Mouse (Mus musculus): Measurements from ENCODE around the gene Gm17581.
A peak's percentile ranks its signal among the peaks of the same experiment; 100 is the strongest.
"Not testable (repeated sequence)": the region's sequence is repeated elsewhere in the genome, so short reads cannot be mapped to it uniquely, and the experiment has no call there.

Gm17581 gene

GRCm38 (mm10) chr2:155737803-155738202 lies 2.1 kb upstream of the Gm17581 start:
- no peak for DNase-seq

DNA sequence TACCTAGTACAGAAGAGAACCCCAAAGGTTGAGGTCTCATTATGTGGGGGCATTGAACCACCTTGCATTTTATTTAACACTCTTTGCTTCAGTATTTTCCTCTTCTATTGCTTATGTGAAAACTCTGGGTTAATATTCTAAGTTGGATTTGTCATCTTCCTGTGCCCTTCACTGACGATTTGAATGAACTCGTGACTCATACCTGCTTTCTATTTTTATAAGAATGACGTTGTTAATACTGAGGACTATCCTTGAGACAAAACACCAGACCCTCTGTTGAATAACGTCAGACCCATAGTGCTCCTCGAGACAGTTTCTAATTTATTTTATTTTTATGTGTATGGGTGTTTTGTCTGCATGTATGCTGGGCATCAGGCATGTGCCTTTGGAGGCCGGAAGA lies 1.3 kb upstream of the Gm17581 start:
- no peak for DNase-seq

- DNase-seq, result no peak
Observed at GRCm38 (mm10) chr2:155735080-155735479, 586 bp downstream of the Gm17581 start.

DNA sequence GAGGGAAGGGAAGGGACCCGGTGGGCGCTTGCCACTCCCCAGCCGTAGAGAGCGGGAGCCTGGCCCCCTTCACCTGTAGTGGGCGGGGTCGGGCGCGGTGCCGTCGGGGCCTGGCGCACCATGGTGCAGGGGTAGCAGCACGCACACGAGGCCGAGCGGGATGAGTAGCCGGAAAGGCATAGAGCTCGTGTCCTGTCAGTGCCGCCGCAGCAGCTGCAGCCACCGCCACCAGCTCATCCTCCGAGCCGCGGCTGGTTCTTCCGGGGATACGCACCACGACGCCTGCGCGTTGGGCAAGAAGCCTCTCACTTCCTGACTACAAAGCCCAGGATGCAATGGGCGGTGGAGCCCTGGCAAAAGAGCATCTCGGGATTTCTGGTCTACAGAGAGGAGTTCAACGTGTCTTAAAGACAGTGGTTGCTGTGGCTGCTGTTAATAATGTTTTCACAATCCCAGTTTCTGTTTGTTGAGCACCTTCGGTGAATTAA lies 6.5 kb downstream of the Gm17581 start, which contains the start of gene Edem2:
Gene Edem2 (minus strand): TSS at position 318 of the 488 bp plus-strand sequence.
- DNase-seq, result peak; percentile 92 to 95

GRCm38 (mm10) chr2:155728742-155729141 lies 6.9 kb downstream of the Gm17581 start:
- DNase-seq, result peak in 1 of 2 experiments; percentile 18

GRCm38 (mm10) chr2:155727764-155728395 lies 7.8 kb downstream of the Gm17581 start:
- no peak for DNase-seq

DNA sequence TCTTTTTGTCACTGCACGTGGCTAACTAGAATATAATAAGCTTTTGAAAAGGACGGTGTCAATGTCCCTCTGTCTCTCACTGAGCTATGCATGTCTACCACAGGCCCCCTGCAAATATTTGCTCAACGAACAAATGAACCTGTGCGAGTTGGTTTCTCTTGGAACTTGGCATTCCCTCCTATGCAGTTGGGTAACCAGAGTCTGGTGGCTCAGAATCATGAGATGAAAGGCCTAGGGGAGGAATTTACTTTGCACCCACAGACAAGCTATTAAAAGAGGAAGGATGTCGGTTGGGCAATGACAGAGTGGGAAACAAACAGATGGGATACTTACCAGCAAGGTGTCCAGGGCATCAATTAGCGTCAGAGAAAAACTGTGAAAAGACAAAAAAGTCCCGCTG lies 9.4 kb downstream of the Gm17581 start:
- no peak for DNase-seq

DNA sequence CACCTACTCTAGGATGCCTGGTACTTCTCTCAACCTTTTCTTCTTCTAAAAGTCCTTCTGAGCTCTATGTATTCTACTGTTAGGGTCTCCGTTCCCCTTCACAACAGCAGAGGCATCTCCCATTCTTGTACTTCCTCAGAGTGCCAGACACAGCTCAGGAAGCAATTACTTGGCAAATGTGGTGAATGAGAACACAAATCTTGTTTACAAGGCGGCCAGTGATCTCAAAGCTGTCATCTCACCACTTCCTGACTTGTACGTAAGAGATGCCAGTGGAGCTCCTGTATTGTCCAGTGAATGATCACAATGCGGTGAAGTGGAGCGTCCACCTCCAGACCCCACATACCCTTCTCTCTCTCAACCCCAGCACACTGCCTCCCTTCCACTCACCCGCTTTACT lies 11.1 kb downstream of the Gm17581 start:
- no peak for DNase-seq

- DNase-seq, result no peak
Observed at GRCm38 (mm10) chr2:155724036-155724435, 11.6 kb downstream of the Gm17581 start.

DNA sequence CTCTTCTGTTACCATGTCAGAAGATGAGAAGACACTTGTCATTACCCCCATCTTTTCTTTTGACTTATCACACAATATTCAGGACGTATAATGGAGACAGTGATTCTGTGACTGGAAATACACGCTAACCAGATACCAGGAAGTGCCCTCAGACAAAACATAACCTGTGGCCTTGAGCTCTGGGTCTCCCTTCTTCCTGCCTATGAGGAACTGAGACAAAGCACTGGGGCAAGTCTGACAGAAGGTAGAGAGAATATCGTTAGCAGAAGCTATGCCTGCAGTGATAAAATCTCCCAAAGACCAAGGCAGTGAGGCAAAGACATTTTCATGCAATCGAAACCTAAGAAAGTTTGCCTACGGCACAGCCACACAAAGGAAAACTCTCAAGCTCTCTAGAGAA lies 15.1 kb downstream of the Gm17581 start:
- DNase-seq, result no peak

- no peak for DNase-seq
Observed at GRCm38 (mm10) chr2:155717082-155717990, 18.3 kb downstream of the Gm17581 start.

GRCm38 (mm10) chr2:155710557-155710956 lies 25.1 kb downstream of the Gm17581 start:
- no peak for DNase-seq

- DNase-seq, result peak; percentile 44 to 59
Observed at GRCm38 (mm10) chr2:155707251-155707650, 28.4 kb downstream of the Gm17581 start.

DNA sequence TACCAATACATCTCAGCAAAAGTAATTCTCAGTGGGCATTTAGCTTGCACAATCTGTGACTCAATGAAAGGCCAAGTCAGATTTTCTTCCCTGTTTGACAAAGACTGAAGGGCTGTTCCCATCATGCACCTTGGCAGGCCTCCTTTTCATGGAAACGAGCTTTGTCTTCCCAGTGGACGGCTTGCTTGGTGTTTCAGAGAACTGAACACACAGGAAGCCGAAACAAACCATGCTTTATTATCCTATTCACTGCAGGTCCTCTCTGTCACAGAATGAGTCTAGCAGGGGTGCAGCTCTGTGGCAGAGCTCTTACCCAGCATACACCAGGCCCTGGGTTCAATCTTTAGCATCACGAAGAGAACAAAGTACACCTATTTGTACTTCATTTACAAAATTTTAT lies 32.0 kb downstream of the Gm17581 start:
- no peak for DNase-seq

DNA sequence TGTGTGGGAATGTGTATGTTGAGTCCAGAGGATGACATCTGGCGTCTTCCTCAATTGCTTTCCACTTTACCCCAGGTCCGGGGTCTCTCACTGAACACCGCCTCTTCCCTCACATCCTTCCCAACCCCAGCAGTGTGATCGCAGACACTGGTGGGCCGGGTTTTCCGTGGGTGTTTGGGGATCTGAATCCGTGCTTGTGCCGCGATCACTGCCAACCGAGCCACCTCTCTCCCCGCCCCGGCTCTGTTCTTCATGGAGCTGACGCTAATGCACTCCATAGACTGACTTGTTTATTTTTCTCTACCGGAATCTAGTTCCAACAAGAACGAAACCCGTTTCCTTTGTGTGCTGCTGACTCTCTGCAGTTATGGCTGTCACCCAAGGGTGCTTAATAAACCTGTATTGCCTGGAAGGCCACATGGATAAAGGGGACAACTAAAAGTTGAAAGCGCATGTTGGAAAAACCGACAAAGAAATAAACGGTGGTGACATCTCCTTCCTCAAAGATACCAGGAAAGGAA lies 34.2 kb downstream of the Gm17581 start:
- DNase-seq, result no peak

GRCm38 (mm10) chr2:155698443-155698842 lies 37.2 kb downstream of the Gm17581 start:
- not testable (repeated sequence) for DNase-seq

GRCm38 (mm10) chr2:155696851-155697250 lies 38.8 kb downstream of the Gm17581 start:
- no peak for DNase-seq

DNA sequence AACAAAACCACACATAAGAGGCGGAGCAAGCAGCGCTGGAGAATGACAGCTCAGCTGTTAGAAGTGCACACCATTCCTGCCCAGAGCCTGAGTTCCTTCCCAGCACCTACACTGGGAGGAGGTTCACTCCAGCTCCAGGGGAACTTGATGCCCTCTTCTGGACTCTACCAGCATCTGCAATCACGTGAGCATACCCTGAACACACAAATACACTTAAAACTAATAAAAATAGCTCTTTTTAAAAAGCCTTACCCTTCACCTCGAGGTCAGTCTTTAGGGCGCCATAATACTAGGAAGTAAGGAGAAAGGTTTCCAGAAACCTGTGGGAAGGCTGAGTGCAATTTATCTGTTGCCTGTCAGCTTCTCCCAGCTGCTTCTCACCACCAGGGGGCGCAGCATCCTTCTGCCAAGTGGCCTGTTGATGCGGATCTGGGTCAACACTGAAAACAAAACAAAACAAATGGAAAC lies 39.5 kb downstream of the Gm17581 start:
- peak; percentile 97 to 99 for DNase-seq

DNA sequence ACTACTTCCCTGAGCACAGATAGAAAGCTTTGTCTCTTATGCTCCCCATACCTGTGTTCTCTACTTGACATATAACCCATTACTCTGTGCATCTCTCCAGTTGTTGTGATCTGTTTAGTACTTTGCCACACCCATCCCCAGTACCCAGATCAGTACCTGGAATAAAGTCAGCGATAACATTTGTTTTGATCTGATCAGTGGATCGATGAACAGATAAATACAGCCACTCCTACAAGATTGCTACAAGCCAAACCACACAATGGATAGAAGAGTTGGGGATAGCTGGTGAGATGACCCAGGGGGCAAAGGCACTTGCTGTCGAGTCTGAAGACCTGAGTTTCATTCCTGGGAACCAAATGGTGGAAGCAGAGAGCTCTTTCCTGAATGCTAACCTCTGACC lies 40.4 kb downstream of the Gm17581 start:
- DNase-seq, result no peak

DNA sequence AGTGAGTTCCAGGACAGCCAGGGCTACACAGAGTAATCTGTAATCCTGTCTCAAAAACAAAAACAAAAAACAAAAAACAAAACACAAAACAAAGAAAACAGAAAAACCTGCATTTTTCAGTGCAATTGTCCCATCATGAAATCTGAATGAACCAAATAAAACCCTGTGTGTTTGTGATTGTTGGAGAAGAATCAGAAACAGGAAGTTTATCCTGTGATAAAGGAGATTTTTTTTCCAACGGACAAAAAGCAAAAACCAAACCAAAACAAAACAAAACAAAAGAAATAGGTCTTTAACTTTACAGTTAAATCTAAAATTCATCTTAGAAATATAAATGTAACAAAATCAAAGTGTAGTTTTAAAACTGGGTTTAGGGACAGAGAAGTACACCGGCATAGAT lies 41.1 kb downstream of the Gm17581 start:
- no peak for DNase-seq

DNA sequence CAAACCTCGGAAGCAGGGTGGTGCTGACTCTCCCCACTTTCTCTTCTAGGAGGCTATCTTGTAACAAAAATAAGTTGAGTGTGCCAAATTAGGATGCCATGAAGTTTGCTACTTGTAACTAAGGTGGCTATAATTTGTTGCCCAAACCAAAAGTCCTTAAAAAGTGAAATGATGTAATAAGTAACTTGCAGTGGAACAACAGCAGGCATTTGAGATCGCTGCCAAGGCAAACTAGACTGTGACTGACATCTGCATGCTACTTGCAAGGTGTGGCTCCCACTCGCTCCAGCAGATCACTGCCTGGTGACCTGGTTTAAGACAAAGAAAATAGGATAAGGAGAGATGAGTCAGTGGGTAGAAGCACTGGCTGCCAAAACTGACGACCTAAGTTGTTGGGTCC lies 42.5 kb downstream of the Gm17581 start:
- DNase-seq, result no peak

DNA sequence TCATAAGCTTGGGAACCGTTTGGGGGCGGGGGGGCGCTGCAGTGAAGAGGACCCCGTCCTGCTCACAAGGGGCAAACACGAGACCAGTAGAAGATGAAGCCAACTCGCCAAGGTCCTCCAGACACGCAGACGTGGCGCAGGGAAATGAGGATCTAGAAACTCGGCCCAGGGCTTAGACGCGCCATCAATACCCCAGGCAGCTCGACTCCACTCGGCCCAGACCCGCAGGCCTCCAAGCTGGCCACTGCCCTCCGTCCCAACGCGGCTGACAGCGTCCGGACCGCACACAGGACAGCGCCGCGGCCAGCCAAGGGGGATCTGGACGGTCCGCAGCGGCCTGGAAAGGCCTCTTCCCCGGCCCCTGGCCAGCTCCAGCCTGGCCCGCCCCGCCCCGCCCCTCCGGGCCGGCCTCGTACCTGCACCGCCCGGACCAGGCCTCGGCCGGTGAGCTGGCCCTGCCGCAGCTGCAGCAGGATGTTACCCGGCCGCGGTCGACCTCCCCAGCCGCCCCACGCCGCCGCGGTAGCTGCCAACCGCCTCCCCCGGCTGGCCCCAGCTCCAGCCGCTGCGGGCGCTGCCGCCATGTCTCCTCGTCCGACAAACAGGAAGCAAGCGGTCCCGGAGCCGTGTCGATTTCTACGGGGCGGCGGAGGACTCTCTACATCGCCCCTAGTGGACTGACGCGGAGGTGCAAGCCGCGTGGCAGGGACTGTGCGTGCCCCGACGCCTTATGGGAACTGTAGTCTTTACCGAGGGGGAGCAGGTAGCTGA lies 43.8 kb downstream of the Gm17581 start, which contains the start of gene Trpc4ap:
Gene Trpc4ap (minus strand): TSS at position 662 of the 771 bp plus-strand sequence.
- DNase-seq, result peak; percentile 99

DNA sequence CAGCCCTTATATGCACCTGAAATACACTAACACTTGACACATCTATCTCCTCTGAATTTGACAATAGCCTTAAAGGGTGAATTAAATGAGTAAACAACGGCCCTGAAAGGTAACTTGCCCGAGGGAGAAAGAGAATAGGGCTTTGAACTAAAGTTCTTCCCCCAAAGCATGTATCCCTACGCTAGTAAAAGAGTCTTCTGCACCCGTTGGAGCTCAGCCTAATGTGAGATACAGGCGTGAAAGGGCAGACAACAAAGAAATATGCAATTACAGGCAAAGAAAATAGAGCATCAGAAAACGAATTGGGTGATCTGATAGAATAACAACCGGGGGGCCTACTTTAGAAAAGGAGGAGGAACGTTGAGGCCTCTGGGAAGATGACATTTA lies 44.3 kb downstream of the Gm17581 start:
- DNase-seq, result no peak

All from cerebellum, postnatal 10 days (tissue).